Mouse (Mus musculus) frontal cortex, postnatal 36 days (tissue): ENCODE results near the gene Snx11.
"Not testable (repeated sequence)": the region's sequence is repeated elsewhere in the genome, so short reads cannot be mapped to it uniquely, and the experiment has no call there.

Experiments used
- DNase-seq, 2 experiments: peaks; one replicate each; pipeline ENCODE4 v3.0.0; 2022; ENCODE audit warnings: low spot score in 2 of 2

The Snx11 gene

DNA sequence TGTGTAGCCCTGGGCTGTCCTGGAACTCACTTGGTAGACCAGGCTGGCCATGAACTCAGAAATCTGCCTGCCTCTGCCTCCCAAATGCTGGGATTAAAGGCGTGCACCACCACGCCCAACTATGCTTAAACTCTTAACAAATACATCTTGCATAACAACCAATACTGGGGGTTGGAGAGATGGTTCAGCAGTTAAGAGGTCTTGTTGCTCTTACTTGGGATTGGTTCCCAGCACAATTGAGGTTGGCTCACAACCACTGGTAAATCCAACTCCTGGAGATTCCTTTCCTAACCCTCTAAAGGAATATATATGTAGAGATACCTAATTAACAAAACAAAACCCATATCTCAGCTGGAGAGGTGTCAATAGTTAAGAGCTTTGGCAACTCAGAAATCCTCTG is 18.7 kb upstream of the Snx11 start:
- DNase-seq: no peak

DNA sequence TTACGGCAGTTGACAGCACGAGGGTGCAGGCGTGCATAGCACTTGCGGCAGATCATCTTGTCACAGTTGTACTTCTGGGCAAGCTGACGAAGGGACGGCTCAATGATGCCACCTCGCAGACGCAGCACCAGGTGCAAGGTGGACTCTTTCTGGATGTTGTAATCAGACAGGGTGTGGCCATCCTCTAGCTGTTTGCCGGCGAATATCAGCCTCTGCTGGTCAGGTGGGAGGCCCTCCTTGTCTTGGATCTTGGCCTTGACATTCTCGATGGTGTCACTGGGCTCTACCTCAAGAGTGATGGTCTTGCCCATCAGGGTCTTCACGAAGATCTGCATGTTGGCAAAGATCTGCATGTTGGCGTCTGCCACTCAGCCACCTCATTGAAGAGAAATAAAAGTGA is 18.1 kb upstream of the Snx11 start:
- no peak for DNase-seq

DNA sequence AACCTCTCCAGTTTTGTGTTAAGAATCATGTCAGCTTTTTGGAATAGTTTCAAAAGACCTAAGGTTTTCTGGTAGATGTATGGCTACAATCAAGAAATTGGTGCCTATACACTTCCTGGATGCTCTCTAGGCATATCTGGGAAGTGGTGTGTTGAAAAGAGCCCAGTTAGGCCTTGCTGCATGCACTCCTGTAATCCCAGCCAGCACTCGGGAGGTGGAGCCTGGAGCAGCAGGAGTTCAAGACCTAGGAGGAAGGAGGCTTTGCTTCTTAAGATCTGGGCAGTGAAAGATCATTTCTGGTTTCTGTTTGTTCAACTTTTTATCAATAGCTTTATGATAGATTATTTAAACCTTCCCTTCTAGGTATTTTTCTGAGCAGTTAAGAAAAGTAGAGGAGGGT is 13.3 kb upstream of the Snx11 start:
- no peak for DNase-seq

DNA sequence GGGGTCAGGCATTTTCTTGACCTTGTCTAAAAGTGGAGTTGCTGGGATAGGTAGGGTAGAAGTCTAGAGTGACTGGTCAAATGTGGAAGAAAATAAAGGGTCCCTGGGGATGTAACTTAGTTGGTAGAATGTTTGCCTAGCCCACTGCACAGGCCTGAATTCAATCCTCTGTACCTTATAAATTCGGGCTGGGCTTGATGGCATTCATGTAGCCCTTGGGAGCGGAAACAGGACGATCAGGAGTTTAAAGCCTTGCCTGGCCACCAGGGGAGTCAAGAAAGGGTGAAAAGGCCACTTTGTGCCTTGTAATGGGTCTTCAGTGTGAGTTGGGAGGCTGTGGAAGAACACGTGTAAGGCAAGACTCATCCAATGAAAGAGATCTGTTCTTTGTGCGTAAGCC is 12.6 kb upstream of the Snx11 start:
- no peak for DNase-seq

DNA sequence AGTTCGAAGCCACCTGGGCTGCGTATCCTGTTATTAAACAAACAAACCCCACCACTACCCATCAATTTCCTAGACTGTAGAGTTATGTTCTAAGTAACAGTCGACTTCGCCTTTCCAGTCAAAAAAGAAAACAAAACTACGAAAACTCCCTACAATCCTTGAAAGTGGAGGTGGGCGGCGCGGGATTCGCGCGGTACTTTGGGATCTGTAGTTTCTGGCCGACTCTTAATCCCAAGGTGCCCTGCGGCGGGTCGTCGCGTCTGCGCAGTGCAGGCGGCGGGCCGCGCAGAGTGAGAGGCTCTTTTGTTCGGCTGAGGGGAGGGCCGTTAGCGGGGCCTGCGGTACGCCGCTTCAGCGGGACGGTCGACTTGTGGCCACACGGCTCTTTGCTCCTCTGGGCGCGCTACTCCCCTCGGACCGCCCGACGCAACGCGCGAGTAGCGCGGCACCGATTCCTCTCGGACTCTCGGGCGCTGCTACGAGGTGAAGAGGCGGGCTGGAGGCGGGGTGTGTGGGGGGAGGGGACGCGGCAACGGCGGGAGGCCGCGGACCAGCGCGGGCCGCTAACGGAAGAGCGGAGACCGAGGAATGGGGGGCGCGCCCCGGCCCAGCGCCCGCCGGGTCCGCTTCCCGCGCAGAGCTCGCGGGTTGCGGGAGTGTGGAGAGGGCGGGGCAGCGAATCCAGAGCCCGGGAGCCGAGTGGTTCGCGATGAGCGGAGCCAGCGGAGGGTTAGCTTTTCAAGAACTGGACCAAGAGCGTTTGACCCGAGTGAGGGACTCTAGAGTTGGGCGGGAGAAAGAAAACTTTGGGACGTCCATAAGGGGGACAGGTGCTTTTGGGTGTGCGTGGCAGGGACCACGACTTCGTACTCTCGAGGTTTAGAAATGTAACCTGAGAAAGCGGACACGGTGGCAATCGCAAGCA is 11.8 kb upstream of the Snx11 start, which contains the start of gene Cbx1:
Gene Cbx1 (plus strand): TSS at position 257 of the 925 bp plus-strand sequence.
- DNase-seq: peak; percentile 92 to 93

DNA sequence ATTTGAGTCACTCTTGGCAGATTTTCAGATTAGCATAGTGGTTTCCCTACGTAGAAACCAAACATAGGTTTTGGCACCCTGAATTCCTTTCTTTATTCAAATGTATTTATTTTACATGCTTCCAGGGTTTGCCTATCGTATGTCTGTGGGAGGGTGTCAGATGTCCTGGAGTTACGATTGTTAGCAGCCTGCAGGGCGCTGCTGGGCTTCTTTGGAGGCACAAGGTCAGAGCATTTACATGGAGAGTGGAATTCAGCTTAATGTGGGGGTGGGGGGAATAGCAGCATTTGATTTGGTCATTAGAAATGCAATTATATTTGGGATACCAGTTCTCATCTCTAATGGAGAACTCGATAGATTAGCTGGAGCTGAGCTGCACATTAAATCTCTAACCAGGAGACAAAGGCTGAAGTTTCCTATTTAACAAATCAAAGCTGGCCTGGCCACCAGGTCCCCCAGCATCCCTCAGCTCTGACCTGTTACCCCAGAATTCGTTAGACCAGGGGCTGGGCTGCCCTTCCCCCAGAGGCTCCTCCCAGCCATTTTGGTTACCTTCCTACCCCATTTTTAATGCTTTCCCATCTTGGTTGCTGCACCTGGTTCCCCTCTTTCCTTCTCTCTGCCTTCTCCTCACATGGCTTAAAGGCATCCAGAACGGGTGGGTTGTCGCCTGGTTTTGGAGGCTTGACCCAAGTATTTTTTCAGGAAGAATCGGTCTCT is 9.5 kb upstream of the Snx11 start:
- DNase-seq: no peak

DNA sequence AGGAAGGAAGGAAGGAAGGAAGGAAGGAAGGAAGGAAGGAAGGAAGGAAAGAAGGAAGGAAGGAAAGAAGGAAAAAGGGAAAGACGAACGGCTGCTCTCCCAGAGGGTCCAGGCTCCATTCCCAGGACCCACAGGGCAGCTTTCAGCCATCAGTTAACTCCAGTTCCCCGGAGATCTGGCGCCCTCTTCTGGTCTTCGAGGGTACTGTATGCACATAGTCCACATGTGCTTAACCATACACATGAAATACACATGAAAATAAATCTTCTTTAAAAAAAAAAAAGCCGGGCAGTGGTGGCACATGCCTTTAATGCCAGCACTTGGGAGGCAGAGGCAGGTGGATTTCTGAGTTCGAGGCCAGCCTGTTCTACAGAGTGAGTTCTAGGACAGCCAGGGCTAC is 7.5 kb upstream of the Snx11 start:
- peak; percentile 51 to 55 for DNase-seq

DNA sequence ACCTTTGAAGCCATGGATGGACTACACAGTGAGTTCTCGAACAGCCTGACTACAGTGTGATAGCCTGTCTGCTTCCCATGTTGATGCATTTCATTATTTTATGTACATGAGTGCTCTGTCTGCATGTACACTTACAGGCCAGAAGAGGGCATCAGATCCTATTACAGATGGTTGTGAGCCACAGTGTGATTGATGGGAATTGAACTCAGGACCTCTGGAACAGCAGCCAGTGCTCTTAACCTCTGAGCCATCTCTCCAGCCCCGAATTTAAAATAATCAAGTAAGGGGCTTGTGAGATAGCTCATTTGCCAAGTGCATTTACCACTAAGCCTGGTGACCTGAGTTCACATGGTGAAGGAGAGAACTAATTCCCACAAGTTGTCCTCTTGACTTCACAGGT is 4.1 kb upstream of the Snx11 start:
- no peak for DNase-seq

DNA sequence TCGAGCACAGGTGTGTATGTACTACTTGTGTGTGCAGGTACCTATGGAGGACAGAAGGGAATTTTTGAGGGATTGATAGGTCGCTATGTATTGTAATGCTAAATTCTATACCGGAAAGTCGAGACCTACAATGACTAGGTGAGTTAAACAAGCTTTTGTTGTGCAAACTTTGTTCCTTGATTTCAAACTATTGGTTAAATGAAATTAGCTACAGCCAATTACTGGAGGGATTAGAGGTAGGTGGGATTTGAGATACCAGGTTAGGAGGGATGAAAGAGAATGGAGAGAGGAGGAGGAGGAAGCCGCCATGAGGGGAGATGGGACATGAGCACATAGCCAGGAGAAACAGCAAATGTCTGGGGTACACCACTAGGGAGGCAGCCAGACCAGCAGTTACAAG is 2.9 kb upstream of the Snx11 start:
- no peak for DNase-seq

DNA sequence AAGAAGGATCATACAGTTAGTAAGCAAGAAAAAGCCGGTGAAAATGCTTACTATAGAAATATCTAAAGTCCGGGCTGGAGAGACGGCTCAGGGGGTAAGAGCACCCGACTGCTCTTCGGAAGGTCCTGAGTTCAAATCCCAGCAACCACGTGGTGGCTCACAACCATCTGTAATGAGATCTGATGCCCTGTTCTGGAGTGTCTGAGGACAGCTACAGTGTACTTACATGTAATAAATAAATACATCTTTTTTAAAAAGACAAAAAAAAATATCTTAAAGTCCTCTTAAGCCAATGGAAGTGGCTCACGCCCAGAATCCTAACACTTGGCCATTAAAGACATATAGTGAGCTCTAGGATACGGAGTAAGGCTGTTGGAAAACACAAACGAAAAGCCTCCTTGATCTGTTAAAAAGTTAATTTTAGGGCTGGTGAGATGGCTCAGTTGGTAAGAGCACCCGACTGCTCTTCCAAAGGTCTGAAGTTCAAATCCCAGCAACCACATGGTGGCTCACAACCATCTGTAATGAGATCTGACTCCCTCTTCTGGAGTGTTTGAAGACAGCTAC is 785 bp upstream of the Snx11 start:
- DNase-seq: not testable (repeated sequence)

DNA sequence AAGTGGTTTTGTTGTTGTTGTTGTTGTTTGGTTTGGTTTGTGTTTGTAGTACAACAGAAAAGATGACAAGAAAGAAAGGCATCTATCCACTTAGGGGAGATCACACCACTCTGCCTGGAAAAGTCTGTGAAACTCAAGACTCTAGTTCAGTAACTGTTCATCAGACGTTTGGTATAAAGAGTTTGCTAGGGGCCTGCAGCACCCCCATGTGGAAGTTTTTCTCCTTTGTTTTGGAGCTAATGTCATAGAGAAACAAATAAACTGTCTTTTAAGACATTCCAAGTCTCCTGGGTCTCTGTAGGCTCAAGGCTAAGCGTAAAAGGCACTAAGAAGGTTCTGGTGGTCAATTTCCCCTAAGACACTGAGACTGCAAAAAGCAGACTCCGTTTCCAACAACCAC is 1.3 kb downstream of the Snx11 start:
- DNase-seq: no peak

DNA sequence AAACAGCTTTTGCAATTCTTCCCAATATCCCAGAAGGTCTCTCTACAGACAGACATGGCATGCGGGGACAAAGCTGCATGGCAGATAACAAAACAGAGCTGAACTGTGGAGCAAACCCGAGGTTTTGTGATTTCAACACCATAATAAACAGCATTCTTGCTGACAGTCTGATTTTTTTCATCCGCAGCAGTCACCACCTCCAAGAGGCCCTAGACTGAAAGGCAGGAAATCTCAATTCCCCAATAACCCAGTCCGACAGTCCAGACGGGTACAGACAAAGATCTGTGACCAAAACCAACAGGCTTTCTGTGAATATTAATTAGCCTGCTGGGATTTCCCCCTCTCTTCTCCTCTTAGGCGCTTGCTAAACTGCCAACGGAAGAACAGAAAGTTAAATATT is 1.7 kb downstream of the Snx11 start:
- DNase-seq: no peak

DNA sequence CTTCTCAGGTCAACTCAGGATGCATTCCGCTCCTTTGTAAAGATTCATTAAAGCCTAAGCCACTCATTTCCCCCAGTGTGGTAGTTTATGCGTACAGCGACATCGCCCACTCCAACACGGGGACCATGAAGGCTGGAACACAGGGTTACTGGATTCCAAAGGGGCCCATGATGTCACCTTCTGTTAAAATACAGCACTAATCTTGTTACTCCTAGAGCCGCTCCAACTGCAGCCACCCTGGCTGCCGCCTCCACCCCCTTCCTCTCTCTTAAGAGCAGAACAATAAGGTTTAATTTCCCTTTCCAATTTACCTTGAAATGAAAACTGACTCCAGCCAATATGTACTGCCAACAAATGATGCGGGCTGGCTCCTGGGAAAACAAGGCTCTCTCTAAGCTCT is 2.3 kb downstream of the Snx11 start:
- DNase-seq: no peak

DNA sequence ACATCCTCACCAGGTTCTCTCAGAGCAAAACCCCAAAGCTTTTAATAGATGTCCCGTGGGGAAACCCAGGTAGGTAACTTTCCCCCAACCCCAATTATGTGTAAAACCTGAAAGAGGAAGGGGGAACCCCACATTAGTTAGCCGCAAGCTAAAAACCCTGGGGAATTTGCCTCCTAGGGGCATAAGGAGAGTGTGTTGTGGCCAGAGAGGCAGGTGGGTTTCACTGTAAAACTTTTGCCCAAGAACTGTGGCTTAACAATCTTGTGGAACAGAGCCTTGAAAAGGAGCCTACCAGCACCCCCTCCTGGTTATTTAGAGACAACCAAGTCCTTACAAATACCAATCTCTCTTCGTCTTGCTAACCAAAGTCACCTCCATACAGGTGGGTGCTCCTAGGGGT is 2.8 kb downstream of the Snx11 start:
- DNase-seq: no peak

DNA sequence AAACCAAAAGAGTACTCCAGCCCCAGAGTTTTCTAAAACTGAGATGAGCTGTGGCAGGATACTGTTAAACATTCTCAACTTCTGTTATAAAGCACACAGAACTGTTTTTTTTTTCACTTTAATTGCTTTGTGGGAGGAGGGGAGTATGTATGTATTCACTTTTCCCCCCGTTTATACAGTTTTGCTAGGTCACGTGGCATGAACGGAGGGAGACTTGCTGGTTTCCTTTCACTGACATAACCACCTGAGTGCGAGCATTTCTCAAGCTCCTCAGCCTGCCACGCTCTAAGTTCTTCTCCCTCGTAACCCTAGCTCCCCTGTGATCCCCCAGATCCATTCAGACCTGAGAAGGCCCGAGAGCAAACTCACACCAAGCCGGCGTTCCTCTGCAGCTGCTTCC is 4.9 kb downstream of the Snx11 start:
- no peak for DNase-seq

DNA sequence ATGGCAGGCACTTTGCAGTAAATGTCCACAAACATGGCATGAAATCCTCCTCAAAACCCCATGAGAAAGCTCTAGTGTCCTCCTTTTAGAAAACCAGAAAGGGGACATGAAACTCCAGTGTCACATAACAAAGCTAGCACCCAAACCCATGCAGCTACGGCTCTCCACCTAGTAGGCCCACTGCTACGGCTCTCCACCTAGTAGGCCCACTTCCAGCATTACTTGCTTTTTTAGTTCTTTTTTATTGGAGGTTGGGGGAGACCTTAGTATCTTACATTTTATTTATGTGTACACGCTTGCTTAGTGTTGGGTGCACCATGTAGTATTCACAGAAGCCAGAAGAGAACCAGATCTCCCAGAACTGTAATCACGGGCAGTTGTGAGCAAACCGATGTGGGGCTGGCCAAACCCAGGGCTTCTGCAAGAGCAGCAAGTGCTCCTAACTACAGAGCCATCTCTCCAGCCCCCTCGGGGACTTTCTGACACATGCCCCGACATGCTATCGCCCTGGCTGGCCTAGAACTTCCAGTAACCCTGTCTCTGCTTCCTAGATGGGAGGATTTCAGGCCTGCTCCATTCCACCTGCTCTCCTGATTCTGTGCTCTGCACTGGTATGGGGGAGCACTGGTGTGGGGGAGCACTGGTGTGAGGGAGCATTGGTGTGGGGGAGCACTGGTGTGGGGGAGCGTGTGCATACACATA is 5.9 kb downstream of the Snx11 start:
- DNase-seq: no peak

DNA sequence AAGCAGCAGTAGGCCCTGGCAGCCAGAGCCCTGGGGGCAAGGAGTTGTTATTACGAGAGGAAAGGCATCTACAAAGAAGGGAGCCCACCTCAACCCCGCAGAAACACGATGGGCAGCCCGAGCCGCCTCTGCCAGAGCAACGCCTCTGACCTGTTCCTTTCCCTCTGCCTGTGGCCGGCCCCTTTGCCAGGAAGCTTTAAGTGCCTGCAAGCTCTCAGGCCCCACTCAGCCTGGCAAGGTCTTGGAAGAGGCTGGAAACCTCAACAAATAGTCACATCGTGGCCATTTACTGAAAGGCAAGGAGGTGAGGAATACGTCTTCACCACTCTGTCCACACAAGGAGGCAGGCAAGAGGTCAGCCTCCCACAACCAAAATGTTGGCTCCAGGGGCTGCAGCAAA is 9.1 kb downstream of the Snx11 start:
- no peak for DNase-seq

DNA sequence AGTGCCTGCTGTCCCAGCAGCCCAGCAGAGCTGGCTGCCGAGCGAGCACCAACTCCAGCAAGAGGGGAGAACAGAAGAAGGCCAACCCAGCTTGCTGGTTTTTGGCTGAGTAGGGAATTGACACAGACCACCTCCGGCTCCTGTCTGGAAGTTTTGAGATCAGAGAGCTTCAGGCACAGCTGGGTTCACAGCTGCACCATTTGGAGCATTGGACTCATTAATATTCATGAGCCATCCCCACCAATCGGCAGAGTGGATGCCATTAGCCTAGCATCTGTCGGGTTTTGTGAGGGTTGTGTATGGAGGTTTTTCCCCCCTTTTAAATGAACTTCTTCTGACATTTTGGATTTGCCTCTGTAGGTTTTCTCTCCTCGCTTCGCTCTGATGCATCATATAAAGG is 10.3 kb downstream of the Snx11 start:
- DNase-seq: no peak

DNA sequence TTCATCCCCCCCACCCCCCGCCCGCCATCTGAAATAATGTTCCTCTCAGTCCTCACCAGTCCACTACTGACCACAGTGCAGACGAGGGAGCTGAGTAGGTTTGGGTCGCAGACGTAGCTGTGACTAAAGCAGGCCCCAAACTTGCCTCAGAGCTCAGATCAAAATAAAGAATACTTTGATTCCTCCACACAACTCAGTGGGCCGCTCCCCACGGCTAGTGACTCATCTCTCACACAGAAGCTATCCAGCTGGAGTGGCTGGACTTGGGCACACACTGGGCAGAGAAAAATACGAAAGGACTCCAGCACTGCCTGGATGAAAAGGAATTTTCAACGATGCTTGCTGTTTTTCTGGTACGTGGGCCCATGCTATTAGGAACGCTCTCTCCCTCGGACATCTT is 10.8 kb downstream of the Snx11 start:
- DNase-seq: peak in 1 of 2 experiments; percentile 21

DNA sequence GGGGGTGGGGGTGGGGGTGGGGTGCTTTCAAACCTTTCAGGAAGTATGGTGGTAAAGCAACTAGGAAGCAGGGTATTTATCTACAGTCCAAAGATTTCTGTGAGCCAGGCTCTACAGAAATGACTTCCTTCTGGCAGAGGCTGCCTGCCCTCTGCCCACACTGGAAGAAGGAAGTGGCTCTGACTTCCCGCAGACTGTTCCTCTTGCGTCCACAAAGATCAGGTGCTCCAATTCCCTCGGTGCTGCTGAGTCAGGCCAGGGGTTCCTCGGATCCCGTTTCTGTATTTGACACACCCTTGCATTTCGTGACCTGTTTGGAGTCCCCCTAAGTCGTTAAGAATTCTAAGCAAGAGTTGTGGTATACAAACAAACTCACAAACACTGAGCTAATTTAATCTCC is 11.7 kb downstream of the Snx11 start:
- no peak for DNase-seq

DNA sequence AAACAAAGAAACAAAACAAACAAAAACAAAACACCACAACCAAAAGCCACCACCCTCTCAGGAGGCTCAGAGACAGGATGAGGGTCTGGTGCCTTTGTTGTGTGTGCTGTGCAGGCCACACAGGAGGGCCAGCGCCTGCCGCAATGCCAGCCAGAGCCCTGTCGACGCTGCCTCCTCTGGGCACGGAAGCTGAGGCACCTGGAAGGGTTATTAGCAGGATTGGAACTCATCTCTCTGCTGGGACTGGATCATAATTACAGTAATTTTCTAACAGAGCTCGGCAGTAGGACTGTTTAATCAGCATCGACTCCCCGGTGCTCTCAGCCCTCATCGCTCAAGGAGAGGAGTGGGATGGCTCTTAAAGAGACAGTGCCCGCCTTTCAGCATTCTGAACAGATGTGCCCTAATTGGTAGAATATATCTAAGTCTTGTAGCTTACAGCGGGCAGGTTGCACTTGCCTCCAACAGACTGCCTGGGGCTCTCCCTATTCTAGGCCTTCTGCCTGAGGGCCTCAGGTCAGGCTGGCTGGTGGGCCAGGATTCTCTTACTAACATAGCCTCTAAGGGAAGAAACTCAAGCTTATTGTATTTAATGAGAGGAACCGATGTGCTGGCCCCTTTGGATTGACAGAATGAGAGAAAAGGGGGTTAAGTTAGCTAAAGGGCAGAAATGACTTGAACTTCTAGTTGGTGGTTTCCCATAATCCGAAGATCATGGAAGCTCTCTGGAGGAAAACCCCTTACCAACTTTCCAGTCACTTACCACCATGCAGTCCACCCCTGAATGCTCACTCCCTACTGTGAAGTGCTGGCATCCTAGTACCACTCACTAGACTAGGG is 12.6 kb downstream of the Snx11 start:
- DNase-seq: no peak
